Mouse (Mus musculus) midbrain, embryonic 11.5 days (tissue): ENCODE measurements around the gene Ubr2. TPM values are rescaled to one million over a fixed set of nuclear protein-coding genes. Genes with fewer than 3 reads are reported as not detected.

Source experiments
- ATAC-seq: fragments of 200-750 bp; cut with Nextera tagmentation; 2 replicates; pipeline ENCODE4 v1.8.0; 2017; ENCODE audit warnings: moderate TSS enrichment, moderate library complexity; ENCODE audit not compliant: low FRiP score
- DNase-seq: peaks from one replicate; pipeline ENCODE4 v3.0.0; 2015; ENCODE audit warnings: low spot score; ENCODE audit errors: missing footprints
- H3K27ac ChIP-seq: fragments of 300-500 bp; sonication (generic); 2 replicates; pipeline ENCODE4 v1.5.1; 2014; ENCODE audit warnings: low read depth, low read length
- H3K27me3 ChIP-seq: fragments of 300-500 bp; sonication (generic); 2 replicates; pipeline ENCODE4 v1.6.1; 2014; ENCODE audit warnings: mild to moderate bottlenecking, low read length, moderate library complexity, mixed read lengths; ENCODE audit not compliant: control insufficient read depth, insufficient read depth
- H3K36me3 ChIP-seq: fragments of 300-500 bp; sonication (generic); 2 replicates; pipeline ENCODE4 v1.6.1; 2014; ENCODE audit warnings: mild to moderate bottlenecking, low read length, moderate library complexity, mixed read lengths; ENCODE audit not compliant: control insufficient read depth, insufficient read depth
- H3K4me1 ChIP-seq: fragments of 300-500 bp; sonication (generic); 2 replicates; pipeline ENCODE4 v1.6.1; 2014; ENCODE audit warnings: low read length; ENCODE audit not compliant: control insufficient read depth, insufficient read depth
- H3K4me2 ChIP-seq: fragments of 300-500 bp; sonication (generic); 2 replicates; pipeline ENCODE4 v1.6.1; 2014; ENCODE audit warnings: mild to moderate bottlenecking, moderate library complexity
- H3K4me3 ChIP-seq: fragments of 300-500 bp; sonication (generic); 2 replicates; pipeline ENCODE4 v1.5.1; 2014; ENCODE audit warnings: low read depth, low read length
- H3K9ac ChIP-seq: fragments of 300-500 bp; sonication (generic); 2 replicates; pipeline ENCODE4 v1.6.1; 2014; ENCODE audit warnings: low read length
- H3K9me3 ChIP-seq: fragments of 300-500 bp; sonication (generic); 2 replicates; pipeline ENCODE4 v1.6.1; 2016; ENCODE audit warnings: low read length; ENCODE audit not compliant: control insufficient read depth
- WGBS: fragments of 180-500 bp; shearing (Covaris S2); extraction: QIAGEN DNeasy Blood & Tissue Kit; methylation state at CpG from one replicate; pipeline ENCODE4 v1.1.7; 2014; 5-methylcytosine and 5-hydroxymethylcytosine counted together
- polyA plus RNA-seq: library from polyadenylated mRNA; unstranded; fragments of >200 nt; fragmentation: Nextera tagmentation; extraction: Ambion mirVana; gene quantifications from 2 replicates; pipeline ENCODE4 v1.2.1, GENCODE M21; 2014

Gene Ubr2
- polyA plus RNA-seq, 1 experiment from 2014 or later = 18.7 TPM

DNA sequence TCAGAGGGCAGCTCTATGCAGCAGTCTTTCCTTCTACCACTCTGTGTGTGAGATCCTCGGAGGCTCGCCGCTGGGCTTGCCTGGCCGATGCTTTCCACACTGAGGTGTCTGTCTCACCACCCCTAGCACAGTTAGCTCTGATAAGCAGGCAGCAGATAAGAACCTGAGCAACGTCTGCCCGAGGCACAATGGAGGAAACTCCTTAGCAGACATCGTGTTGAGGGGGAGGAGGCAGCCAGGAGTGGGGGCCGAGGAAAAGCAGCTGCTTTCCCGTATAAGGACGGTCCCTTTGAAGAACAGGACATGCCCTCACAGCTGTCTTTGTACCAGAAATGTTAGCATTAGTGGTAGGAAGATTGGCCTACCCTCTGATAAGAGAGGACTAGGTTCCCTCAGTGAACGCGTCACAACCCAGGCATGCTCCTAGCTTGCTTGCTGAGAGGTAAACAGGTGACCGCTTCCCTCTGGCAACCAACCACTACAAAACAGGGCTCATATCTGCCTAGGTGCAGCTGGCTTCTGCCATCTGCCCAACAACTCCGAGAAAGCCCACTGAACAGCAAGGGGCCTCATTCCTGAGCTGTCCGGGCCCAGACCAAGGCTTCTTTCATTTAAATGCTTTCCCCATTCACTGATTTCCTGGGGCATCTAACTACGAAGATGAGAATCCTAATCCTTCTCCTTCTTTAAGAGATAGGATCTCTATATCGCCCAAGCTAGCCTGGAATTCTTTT, 124.3 kb downstream of the Ubr2 start:
- Histone ChIP-seq H3K27me3 (no peaks in the 10 kb centered on the region), H3K4me2 (no peak overlapping the region), H3K36me3 (no peaks in the 10 kb centered on the region), H3K27ac (no peak overlapping the region), H3K9ac (no peak overlapping the region), H3K4me3 (no peak overlapping the region), H3K9me3 (no peaks in the 10 kb centered on the region), H3K4me1 (peaks cover 3% of the 10 kb centered on the region; the same call in 1 of the 2 replicates)
- ATAC-seq = no peak
- DNase-seq = no peak
- 57% methylated on average over 17 of the region's 17 CpGs for WGBS

DNA sequence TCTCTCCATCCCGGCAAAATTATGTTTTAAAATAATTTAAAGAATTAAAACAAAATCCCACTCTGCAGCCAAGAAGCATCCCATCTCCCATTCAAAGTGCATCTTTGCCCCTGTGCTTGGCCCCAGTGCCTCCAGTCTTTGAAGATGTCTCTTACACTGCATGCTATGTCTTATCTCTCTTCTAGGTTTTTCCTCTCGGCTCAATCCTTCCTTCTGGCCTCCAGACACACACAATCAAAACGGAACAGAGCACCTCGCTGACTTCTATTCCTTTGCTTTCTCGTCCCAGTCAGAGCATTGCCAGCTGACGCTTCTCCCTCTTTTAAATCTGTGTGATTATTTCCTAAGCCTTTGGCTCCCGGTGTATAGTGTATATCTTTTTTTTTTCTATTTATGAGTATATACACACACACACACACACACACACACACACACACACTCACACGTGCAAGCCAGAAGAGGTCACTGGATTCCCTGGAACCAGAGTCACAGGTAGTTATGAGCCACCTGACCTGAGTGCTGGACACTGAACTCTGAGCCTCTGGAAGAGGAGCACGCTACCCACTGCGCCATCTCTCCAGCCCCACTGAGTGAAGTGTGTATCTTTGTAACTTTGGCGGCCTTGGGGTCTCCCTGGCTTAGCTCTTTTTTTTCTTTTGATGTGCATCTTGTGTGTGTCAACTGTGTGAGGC, 125.0 kb downstream of the Ubr2 start:
- no peak overlapping the region for H3K4me3 ChIP-seq
- DNase-seq (no peak), ATAC-seq (no peak)
- H3K27me3 ChIP-seq = no peaks in the 10 kb centered on the region
- H3K4me1 ChIP-seq = peaks cover 3% of the 10 kb centered on the region; the same call in 1 of the 2 replicates
- no peaks in the 10 kb centered on the region for H3K36me3 ChIP-seq
- no peak overlapping the region for H3K4me2 ChIP-seq
- H3K27ac ChIP-seq = no peak overlapping the region
- no peak overlapping the region for H3K9ac ChIP-seq
- no peaks in the 10 kb centered on the region for H3K9me3 ChIP-seq
- WGBS = 82% methylated on average over 11 of the region's 11 CpGs

DNA sequence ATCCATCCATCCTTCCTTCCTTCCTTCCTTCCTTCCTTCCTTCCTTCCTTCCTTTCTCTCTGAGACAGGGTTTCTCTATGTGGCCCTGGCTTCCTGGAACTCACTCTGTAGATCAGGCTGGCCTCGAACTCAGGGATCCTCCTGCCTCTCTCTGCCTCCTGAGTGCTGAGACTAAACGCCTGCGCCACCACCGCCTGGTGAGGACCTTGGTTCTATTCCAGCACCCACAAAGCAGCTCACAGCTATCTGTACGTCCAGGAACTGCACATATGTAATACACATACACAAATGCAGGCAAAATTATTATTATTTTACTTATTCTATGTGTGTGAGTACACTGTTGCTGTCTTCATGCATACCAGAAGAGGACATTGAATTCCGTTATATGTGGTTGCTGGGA, 125.6 kb downstream of the Ubr2 start:
- H3K4me1 ChIP-seq = peaks cover 3% of the 10 kb centered on the region; the same call in 1 of the 2 replicates
- no peak overlapping the region for H3K4me2 ChIP-seq
- H3K27ac ChIP-seq = no peak overlapping the region
- H3K4me3 ChIP-seq = no peak overlapping the region
- H3K36me3 ChIP-seq = no peaks in the 10 kb centered on the region
- H3K27me3 ChIP-seq = no peaks in the 10 kb centered on the region
- ATAC-seq (no peak), DNase-seq (no peak)
- H3K9ac ChIP-seq = no peak overlapping the region
- WGBS = 94% methylated on average over 6 of the region's 6 CpGs
- H3K9me3 ChIP-seq = no peaks in the 10 kb centered on the region

DNA sequence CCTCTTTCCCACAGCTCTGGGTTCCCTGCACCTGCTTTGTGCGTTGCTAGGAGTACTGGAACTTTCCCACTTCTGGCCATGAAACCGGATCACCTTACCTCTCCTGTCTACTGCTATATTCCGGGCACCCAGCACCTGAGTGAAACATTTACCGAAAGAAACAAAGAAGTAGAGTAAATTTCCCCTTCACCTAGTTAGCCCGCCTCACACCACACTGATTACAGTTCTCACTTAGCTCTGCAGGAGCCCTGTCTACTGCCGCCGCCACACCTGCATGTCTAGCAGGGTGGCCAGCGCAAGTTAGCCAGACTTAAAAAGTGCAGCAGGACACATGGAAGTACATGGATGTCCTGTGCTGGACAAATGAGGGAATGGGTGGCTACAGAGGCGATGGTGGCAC, 127.2 kb downstream of the Ubr2 start:
- DNase-seq (no peak), ATAC-seq (no peak)
- H3K27me3 ChIP-seq = no peaks in the 10 kb centered on the region
- no peak overlapping the region for H3K4me3 ChIP-seq
- no peaks in the 10 kb centered on the region for H3K36me3 ChIP-seq
- no peaks in the 10 kb centered on the region for H3K4me1 ChIP-seq
- H3K9ac ChIP-seq = no peak overlapping the region
- H3K9me3 ChIP-seq = no peaks in the 10 kb centered on the region
- 90% methylated on average over 9 of the region's 9 CpGs for WGBS
- no peak overlapping the region for H3K27ac ChIP-seq
- H3K4me2 ChIP-seq = no peak overlapping the region

DNA sequence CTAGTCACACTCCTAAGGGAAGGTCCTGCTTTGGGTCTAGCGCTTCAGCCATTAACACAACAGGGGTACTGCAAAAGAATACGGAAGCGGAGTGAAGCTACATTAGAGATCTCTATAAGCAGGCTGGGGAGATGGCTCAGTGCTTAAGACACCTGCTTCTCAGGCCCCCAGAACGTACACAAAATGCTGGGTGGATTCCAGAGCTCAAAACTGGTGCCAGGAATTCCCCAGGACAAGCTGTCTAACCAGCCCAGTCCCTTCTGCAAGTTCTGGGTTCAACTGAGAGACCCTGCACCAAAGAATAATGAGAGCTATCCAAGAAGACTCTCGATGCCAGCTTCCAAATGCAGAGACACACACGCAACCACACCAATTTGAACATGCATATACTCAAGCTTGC, 128.6 kb downstream of the Ubr2 start:
- H3K27me3 ChIP-seq = no peaks in the 10 kb centered on the region
- H3K4me2 ChIP-seq = no peak overlapping the region
- no peak overlapping the region for H3K4me3 ChIP-seq
- ATAC-seq (no peak), DNase-seq (no peak)
- no peaks in the 10 kb centered on the region for H3K4me1 ChIP-seq
- H3K9me3 ChIP-seq = no peaks in the 10 kb centered on the region
- H3K27ac ChIP-seq = no peak overlapping the region
- H3K36me3 ChIP-seq = no peaks in the 10 kb centered on the region
- H3K9ac ChIP-seq = no peak overlapping the region
- WGBS = 90% methylated on average over 6 of the region's 6 CpGs

DNA sequence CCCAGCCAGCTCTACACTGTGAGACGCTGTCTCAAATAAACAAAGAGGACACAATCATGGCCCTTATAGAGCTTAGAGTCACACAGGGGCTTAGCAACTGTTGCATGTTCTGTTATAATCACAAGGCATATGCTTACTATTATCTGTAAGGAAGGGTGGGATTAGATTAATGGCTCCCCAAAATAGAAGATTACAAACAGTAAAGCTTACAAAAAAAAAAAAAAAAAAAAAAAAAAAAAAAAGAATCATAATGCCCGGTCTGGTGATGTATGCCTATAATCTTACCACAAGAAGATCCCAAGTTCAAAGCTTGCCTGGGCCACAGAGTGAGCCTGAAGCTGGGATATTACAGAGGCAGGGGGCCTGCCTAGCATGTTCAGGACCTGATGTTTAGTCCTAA, 130.0 kb downstream of the Ubr2 start:
- WGBS = 87% methylated on average over 2 of the region's 2 CpGs
- H3K27me3 ChIP-seq = no peaks in the 10 kb centered on the region
- H3K36me3 ChIP-seq = no peaks in the 10 kb centered on the region
- DNase-seq = no peak
- H3K4me1 ChIP-seq = no peaks in the 10 kb centered on the region
- no peak for ATAC-seq
- no peak overlapping the region for H3K4me2 ChIP-seq
- no peak overlapping the region for H3K9ac ChIP-seq
- no peak overlapping the region for H3K27ac ChIP-seq
- no peak overlapping the region for H3K4me3 ChIP-seq
- no peaks in the 10 kb centered on the region for H3K9me3 ChIP-seq

DNA sequence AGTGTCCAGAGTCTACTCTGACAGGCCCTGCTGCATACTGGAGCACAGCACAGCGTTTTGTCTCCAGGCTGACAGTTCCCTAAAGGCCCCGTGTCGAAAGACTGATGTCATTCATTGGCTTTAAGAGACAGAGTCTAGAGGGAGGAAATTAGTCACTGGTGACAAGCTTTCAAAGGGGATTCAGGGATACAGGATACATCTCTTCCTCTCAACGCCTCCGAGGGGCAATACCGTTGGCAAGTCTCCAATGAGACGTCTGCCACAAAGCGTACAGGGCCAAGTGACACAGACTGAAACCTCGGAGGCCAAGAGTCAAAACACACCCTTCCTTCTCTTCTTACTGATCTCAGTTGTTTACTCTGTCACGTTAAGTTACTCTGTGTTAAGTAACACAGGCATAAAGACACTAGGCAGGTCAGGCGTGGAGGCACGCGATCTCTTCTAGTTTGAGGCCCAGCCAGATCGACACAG, 130.5 kb downstream of the Ubr2 start:
- Histone ChIP-seq H3K4me2 (no peak overlapping the region), H3K36me3 (no peaks in the 10 kb centered on the region), H3K27ac (no peak overlapping the region), H3K4me3 (no peak overlapping the region), H3K27me3 (no peaks in the 10 kb centered on the region), H3K9me3 (no peaks in the 10 kb centered on the region), H3K4me1 (no peaks in the 10 kb centered on the region), H3K9ac (no peak overlapping the region)
- ATAC-seq (no peak), DNase-seq (no peak)
- WGBS = 78% methylated on average over 14 of the region's 14 CpGs

Other genes starting within 250 kb of the Ubr2 start
- gene Ptcra, start 246.8 kb downstream of the Ubr2 start, polyA plus RNA-seq = 0.48 and 0.70 TPM in 2 replicates
- 55.0 and 57.9 TPM in 2 replicates for gene 2310039H08Rik, start 237.9 kb downstream of the Ubr2 start, polyA plus RNA-seq
- gene Rpl7l1, start 227.9 kb downstream of the Ubr2 start, polyA plus RNA-seq = 170 and 179 TPM in 2 replicates
- gene Bicral, start 152.1 kb downstream of the Ubr2 start, polyA plus RNA-seq = 5.8 and 6.4 TPM in 2 replicates
- 72.7 and 76.2 TPM in 2 replicates for gene Tbcc, start 119.9 kb downstream of the Ubr2 start, polyA plus RNA-seq
- not detected in 2 replicates for gene Prph2, start 100.1 kb downstream of the Ubr2 start, polyA plus RNA-seq